Mouse (Mus musculus): ENCODE data around the gene Ms4a4b.
"Not testable (repeated sequence)": the region's sequence is repeated elsewhere in the genome, so short reads cannot be mapped to it uniquely, and the experiment has no call there.

Gene Ms4a4b

DNA sequence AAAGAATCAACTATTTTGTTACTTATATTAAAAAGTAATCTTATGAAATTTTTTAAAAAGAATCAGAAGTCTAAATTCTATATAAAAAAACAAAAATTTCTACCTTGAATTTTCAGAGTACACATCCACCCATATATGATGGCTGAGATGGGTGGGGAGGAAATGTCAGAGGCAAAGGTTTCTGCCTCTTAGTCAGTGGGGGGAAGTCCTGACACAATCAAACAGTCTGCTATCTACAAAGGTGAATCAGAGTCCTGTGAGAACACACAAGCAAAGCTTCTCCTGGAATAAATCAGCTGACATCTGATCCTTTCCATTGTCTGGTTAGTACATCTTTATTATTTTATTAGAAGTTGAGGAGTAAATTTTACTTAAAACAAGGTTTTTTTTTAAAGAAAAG is at the start of gene Ms4a4b:
Gene Ms4a4b (plus strand): TSS at position 216 of the 400 bp plus-strand sequence.
- DNase-seq = no peak

DNA sequence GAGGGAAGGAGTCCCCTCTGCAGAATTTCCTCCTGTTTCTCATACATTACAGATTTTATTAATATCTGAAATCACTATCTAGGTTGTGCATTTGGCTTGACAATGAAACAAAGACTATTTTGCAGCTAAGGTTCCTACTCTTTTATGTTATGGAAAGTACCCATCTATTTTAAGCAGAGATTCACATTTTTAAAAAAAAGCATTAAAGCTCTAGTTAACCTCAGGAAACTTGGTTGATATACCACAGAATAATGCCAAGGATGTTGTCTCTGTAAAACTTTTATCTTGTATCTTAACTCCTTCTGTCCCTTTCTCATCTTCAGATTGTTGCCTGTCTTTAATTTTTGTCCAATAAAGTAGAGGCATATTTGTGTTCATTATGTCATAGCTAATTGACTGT is 47.6 kb upstream of the Ms4a4b start:
- no peak for DNase-seq

DNA sequence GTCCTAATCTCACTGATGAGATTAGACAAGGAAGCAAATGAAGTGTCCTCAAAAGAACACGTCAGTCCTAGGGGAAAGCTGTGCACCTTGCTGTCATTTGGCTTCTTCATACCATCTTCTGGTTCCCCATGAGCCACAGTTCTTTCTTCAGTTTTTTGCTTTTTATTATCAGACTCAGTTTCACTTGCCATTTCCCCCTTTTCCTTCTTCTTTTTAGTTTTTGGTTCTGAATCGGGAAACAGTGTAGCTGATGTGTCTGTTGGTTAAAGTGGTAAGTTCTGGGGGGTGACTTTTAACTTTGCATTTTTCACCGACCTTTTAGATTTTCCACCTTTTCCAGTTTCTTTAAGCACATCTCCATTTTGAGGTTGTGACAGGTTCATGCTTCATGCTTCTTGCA is 38.8 kb upstream of the Ms4a4b start, which contains the start of gene Ms4a4c:
Gene Ms4a4c (plus strand): TSS at position 244 of the 400 bp plus-strand sequence.
- no peak for DNase-seq

DNA sequence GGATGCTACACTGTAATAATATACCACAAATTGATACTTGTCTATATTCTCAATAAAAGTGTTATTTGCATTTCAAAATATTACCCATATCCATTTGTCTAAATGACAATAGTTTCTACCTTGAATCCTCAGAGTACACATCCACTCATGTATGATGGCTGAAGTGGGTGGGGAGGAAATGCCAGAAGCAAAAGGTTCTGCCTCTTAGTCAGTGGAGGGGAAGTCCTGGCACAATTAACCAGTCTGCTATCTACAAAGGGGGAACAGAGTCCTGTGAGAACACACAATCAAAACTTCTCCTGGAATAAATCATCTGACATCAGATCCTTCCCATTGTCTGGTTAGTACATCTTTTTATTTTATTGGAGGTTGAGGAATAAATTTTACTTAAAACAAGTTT is 35.9 kb upstream of the Ms4a4b start:
- DNase-seq = no peak

DNA sequence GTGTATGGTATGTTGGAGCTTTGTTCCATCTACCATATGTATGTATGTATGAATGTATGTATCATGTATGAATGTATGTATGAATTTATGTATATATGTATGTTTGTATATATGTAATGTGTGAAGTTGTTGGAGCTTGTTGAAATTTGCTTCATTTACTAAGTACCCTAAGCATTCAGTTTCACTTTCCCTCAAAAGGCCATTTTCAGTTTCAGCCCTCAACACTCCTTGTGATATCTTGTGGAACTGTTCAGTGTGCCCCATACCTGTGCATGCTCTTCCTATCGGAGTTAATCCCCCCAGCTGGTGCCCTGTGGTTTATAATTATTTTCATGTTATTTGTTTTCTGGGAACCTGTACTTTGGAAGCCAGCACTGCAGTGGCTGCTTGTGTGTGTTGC is 34.8 kb upstream of the Ms4a4b start:
- DNase-seq = no peak

DNA sequence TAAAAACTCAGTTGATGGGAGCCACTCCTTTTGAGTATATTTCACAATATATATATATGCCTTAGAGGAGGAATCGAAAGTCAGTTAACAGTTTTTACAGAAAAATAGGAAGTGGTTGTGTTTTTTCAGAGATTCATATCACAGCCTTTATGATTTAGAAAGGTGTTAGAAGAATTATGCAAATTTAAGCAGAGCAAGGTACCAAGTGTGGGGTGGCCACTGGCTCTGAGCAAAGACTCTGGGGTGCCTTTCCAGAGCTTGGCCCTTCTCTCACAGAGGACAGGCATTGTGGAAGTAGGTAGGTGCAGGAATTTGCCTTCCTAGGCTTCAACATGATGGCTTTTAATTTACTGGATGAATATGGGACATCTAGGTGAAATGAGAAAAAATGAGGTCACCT is 31.7 kb upstream of the Ms4a4b start:
- DNase-seq = no peak

DNA sequence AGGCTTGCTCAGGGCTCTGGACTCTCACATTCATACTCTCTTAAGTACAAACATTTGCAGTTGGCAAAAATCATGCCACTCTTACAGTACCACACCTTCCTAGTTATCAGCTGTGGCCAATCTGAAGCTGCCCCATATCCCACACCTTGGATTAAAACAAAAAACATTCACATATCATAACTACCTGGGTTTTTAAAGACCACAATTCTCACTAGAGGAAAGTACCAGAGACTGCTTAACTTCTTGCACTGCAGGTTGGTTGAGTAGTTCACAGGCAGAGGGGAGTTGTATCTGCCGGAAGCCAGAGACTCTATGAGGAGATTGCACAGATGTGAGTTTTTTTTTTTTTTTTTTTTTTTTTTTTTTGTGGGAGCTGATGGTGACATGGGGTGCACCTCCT is 29.3 kb upstream of the Ms4a4b start:
- no peak for DNase-seq

DNA sequence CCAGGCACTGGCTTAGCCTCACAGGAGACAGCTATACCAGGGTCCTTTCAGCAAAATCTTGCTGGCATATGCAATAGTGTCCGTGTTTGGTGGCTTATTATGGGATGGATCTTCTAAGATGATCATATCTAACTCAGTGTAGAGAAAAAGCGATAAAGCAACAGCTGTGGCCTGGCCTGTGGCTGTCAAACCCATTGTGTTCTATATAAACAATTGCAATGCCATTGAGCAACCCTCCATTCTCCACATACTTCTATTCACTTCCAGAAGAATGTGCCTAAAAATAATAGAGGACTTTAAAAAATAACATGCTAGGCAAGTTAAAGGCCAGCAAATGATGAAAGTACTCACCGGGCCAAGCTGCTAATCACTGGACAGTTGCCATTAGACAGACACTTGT is 27.8 kb upstream of the Ms4a4b start:
- no peak for DNase-seq

DNA sequence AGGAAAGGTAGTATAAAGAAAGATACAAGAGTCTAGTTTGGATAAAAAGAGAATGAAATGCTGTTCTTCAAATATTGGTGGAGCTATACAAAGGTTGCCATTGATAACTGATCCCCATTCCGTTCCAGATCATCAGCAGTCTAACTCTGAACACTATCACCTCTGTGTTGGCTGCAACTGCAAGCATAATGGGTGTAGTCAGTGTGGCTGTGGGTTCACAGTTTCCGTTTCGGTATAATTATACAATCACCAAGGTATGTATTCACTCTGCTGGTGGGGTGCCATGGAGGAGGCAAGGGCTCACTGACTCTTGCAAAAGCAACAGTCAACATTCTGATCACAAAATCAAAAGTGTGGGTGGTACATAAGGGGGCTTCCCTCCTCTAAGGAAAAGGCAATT is 24.5 kb upstream of the Ms4a4b start:
- DNase-seq = not testable (repeated sequence)

DNA sequence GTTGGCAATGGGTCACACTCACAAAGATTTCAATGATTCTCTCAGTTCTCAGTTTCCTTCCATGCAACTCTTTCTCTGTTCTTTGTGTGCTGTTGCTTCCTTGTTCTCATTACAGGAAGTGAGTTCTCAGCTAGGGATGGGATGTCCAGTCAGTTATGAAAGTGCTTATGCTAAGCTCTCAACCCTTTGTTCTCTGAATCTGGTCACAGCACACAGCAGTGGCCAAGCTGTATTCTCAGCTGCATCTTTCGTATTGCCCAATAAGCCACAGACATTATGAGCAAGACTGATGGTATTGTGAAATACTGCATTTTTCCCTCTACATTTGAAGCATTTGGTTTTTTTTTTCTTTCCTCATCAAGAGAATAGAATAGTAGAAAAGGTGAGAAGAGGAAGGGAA is 12.1 kb upstream of the Ms4a4b start:
- not testable (repeated sequence) for DNase-seq

DNA sequence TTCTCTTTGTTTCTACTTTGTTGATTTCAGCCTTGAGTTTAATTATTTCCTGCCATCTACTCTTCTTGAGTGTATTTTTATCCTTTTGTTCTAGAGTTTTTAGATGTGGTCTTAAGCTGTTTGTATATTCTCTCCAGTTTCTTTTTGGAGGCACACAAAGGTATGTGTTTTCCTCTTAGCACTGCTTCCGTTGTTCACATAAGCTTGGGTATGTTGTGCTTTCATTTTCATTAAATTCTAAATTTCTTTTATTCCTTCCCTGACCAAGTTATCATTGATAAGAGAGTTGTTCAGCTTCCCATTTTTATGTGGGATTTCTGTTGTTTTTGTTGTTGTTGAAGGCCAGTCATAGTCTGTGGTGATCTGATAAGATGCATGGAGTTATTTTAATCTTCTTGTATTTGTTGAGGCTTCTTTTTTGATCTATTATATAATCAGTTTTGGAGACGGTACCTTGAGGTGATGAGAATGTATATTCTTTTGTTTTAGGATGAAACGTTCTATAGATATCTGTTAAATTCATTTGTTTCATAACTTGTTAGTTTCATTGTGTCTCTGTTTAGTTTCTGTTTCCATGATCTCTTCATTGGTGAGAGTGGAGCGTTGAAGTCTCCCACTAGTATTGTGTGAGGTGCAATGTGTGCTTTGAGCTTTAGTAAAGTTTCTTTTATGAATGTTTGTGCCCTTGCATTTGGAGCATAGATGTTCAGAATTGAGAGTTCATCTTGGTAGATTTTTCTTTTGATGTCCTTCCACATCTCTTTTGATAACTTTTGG is 8.1 kb upstream of the Ms4a4b start:
- DNase-seq = no peak

DNA sequence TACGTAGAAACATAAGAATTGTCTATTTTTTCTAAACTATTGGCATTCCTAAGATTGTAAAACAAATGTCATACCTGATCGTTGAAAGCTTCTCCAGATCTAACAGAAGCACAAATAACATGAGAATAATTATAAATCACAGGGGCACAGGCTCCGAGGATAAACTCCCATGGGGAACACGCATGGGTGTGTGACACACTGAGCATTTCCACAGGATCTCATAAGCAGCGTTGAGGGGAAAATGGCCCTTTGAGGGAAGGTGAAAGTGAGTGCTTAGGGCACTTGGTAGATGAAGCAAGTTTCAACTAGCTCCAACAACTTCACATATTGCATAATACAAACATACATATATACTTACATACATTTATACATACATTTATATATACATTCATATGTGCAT is 611 bp downstream of the Ms4a4b start:
- DNase-seq = no peak

DNA sequence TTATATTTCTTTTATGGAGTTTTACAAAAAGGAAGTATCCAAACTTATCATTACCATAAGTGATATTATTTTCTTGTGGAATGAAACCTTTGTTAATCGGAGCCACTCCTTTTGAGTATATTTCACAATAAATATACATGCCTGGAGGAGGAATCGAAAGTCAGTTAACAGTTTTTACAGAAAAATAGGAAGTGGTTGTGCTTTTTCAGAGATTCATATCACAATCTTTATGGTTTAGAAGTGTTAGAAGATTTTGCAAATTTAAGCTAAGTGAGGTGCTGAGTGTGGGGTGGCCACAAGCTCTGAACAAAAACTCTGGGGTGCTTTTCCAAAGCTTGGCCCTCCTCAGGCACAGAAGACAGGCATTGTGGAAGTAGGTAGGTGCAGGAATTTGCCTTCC is 3.9 kb downstream of the Ms4a4b start:
- DNase-seq = no peak

DNA sequence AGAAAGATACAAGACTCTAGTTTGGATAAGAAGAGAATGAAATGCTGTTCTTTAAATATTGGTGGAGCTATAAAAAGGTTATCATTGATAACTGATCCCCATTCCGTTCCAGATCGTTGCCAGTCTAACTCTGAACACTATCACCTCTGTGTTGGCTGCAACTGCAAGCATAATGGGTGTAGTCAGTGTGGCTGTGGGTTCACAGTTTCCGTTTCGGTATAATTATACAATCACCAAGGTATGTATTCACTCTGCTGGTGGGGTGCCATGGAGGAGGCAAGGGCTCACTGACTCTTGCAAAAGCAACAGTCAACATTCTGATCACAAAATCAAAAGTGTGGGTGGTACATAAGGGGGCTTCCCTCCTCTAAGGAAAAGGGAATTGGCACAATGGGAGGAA is 15.7 kb downstream of the Ms4a4b start:
- not testable (repeated sequence) for DNase-seq

DNA sequence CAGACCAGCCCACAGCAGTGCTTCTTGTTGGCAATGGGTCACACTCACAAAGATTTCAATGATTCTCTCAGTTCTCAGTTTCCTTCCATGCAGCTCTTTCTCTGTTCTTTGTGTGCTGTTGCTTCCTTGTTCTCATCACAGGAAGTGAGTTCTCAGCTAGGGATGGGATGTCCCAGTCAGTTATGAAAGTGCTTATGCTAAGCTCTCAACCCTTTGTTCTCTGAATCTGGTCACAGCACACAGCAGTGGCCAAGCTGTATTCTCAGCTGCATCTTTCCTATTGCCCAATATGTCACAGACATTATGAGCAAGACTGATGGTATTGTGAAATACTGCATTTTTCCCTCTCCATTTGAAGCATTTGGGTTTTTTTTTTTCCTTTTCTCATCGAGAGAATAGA is 21.4 kb downstream of the Ms4a4b start:
- DNase-seq = not testable (repeated sequence)

DNA sequence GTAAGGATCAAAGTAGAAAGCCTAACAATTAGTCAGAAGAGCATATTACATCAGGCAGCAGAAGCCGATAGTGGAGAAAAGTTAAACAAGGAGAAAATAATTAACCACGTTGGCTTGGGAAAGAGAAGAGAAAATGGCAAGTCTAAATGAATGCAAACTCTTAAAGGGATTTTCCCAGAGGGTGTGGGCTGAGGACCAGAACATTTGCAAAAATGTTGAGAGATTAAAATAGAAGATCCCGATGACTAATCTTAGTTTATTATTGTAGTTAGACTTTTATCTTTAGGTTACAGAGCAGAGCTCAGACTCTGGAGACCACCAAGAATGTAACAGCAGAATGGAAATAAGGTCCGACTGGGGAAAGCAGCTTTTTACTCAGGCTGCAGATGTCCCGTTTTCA is 23.1 kb downstream of the Ms4a4b start:
- no peak for DNase-seq

DNA sequence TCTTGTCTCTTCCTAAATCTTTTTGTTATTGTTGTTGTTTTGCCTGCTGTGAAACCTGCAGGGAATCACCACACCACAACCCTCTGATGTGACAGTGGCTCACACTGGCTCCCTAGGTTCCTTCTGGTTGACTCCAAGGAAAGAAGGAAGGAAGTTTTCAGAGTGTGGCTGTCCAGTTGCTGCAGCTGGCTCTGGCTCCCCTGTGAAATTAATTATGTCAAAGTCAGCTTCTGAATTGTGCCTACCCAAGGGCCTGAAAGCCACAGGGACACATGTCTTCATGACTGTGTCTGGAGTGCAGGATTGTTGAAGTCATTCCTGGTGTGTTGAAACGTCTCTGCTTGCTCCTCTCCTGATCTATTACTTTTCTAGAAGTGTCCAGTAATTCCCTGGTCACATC is 25.0 kb downstream of the Ms4a4b start:
- DNase-seq = not testable (repeated sequence)

DNA sequence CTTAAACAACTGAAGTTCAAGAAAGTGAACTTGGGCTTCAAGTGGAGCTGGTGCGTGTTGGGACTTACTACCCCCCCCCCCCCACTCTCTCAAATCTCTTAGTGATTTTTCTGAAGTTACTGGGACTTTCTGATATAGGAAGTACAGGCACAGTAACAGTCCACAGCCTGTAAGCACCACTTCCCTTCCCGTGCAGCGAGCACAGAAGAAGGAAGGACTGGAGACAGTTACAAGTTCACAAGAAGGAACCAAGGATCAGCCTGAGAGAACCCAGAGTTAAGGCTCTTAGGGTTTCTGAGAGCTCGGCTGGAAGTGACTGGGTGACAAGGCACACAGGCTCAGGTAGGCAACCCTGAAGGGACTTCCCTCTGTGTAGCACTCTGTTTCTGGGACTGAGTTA is 25.9 kb downstream of the Ms4a4b start, which contains the start of gene Ms4a6c:
Gene Ms4a6c (plus strand): TSS at position 152 of the 400 bp plus-strand sequence.
- DNase-seq = not testable (repeated sequence)

DNA sequence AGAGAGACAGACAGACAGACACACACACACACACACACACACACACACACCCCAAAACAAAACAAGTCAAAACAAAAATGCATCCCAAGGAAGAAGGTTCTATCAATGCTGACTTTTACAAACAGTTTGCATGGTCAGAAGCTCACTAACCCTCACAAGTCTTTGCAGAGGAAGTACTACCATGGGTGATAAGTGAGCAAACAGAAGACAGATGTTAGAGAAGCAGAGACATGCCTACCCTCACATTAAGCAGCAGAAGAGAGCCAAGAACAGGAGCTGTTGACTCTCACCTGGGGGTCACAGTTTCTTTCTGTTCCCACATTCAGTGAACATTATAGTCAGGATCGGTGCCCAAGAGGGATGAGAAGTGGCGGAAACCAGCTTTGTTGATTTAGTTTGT is 36.4 kb downstream of the Ms4a4b start:
- no peak for DNase-seq

DNA sequence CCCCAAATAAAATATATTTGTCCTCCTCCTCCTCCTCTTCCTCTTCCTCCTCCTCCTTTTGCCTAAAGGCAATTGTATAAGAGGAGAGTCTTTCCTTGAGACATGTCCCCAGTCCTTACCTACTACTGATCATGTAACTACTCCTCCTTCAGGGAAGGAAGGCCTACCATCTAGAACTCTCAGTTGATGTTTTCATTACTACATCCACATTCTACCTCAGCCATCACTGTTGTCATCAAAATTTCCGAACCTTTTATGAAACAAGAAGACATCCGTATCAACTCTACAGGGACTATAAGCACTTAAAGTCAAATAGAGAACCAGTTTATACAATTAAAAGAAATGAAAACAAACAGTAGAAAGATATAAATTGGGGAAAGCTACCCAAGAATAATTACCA is 39.3 kb downstream of the Ms4a4b start:
- no peak for DNase-seq

DNA sequence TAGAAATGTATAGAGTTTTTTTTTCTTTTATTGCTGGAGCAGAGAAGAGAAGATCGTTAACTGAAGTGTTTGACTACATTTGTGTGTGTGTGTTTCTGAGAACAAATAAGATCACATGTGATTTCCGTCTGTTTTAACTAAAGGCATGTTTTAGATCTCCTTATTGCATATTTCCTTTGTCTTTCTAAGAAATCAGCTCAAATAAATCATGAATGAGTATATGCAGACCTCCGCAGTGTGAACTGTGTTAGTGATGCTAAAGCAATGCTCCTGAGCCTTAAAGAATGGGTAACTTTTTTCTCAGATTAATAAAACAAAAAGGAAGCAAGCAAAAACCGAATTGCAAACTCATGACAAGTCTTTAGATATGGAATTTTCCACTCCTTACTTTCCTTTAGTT is 40.6 kb downstream of the Ms4a4b start:
- DNase-seq = no peak

DNA sequence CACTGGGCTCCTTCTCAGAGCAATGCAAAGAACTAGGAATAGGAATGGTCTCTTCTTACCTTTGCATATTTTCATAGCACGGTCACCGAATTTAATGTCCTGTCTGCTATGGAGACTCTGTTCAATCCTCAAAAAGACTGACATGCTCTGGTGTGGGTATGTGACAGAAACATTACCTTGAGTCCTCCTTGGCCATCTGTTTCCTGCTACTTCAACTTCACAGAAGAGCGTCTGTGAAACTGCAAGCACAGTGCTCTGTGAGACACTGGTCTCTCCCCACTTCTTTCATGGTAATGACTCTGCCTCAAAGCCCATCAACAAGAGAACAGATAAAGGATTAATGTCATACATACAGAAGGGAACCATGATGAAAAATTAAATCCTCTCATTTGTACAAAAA is 41.0 kb downstream of the Ms4a4b start:
- DNase-seq = no peak

DNA sequence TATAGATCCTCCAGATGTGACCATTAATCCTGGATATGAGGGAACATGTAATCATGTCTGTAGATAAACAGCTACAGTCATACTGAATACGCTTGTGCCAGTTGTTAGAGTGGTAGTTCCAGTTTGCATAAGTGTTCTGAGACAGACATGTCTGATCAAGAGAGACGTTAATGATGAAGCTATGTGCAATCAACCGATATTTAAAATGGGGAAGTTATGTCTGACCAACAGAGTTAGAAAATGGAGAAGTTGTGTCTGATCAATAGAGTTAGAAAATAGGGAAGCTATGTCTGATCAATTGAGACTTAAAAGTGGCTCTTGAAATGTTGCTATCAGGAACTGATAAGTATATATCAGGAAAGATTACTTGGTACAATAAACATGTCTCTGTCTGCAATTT is 41.9 kb downstream of the Ms4a4b start:
- no peak for DNase-seq

DNA sequence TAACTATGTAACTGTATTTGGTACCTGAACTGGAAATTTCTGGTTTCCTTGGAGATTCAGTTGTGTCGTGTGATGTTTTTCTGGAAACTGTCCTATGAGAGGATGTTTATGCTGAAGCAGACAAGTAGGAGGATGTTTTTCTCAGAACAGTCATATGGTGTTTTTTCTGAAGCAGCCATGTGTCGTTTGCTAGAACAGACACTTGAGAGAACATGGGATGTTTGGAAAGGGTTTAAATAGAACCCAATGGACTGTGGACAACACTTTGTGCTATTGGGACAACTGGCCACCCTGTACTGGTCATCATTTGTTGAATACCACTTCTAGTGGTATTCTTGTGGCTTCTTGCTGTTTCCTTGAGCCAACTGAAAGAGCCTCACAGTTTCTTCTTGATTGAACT is 42.4 kb downstream of the Ms4a4b start, which contains the start of gene Gm8369:
Gene Gm8369 (plus strand): TSS at position 193 of the 400 bp plus-strand sequence.
- DNase-seq = no peak

DNA sequence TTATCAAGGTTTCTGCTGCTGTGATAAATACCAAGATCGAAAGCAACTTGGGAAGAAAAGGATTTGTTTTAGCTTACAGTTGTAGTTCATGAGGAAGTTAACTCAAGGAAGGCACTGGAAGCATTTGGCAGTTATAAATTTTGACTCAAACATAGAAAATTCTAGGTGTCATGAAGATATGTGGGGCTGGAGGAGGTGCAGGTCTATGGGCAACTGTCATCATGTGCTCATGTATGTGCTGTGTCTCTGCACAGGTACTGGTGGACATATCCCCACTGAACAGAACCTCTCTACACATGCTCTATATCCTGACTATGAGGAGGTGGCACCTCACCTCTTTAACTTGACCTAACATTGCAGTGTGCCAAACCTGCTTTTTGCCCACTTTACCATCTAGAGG is 43.2 kb downstream of the Ms4a4b start:
- DNase-seq = no peak
